Mouse (Mus musculus) megakaryocyte, embryonic 14.5 days (primary cell): Measurements from ENCODE around the gene Abcc4.

ENCODE experiments used
- FLI1 ChIP-seq: IDR thresholded peaks from 2 replicates; pipeline ENCODE4 v1.6.1; 2012; ENCODE audit warnings: low read length, inconsistent platforms, mixed read lengths
- GATA1 ChIP-seq: IDR thresholded peaks from 3 replicates; pipeline ENCODE4 v1.6.1; 2012; ENCODE audit warnings: mixed read lengths, low read length, inconsistent platforms, borderline replicate concordance

DNA sequence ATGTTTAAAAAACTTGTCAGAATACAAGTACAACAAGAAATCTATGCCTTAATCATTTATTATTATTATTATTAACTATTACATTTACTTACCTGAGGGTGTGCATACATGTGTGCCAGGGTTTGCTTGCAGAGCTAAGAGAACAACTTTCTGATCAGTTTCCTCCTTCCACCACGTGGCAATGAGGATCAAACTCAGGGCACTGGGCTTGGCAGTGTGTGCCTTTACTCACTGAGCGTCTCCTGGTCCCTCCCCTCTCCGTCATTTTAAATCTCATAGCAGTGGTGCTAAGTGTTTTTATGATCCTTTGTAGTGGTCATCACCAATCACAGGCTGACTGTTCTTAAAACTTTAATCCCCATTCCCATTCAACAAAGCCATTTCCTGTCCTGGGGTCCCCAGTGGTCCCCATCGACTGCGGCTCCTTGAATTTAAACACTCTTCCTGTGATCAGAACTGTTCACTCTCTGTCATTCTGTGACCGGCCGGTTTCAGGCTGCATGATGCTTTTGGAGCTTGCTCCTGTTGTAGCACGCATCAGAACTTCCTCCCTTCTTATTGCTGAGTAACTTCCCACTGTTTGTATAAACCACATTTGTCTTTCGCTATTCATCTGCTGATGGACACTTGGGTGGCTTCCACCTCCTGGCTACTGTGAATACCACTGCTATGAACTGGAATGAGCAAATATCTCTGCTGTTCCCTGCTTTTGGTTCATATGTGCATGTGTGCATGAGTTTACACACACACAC is 191.6 kb downstream of the Abcc4 start:
- TF ChIP-seq GATA1: no peak
- no peak for TF ChIP-seq FLI1
